Mouse (Mus musculus): Measurements from ENCODE around the gene Slc45a3. TPM values are rescaled to one million over a fixed set of nuclear protein-coding genes. Genes with fewer than 3 reads are reported as not detected.

Gene Slc45a3
- total RNA-seq, 2 experiments from 2014 or later = 3.0 to 5.3 TPM

GRCm38 (mm10) chr1:131963085-131963951 lies 551 bp downstream of the Slc45a3 start:
- peak; percentile 47 to 48 for DNase-seq
- intact Hi-C loops (cut with DNase I) = no loop called here

GRCm38 (mm10) chr1:131964100-131964499 lies 1.3 kb downstream of the Slc45a3 start:
- intact Hi-C loops (cut with DNase I) = no loop called here
- DNase-seq = peak; percentile 28 to 35

GRCm38 (mm10) chr1:131964580-131964979 lies 1.8 kb downstream of the Slc45a3 start:
- intact Hi-C loops (cut with DNase I) = no loop called here
- DNase-seq = no peak

- no peak for DNase-seq
- intact Hi-C loops (cut with DNase I) = no loop called here
Measured at GRCm38 (mm10) chr1:131965818-131966217, 3.1 kb downstream of the Slc45a3 start.

- intact Hi-C loops (cut with DNase I) = no loop called here
- DNase-seq = no peak
Measured at GRCm38 (mm10) chr1:131967336-131967735, 4.6 kb downstream of the Slc45a3 start.

- no peak for DNase-seq
- intact Hi-C loops (cut with DNase I) = no loop called here
Measured at GRCm38 (mm10) chr1:131968556-131968955, 5.8 kb downstream of the Slc45a3 start.

GRCm38 (mm10) chr1:131968983-131969382 lies 6.2 kb downstream of the Slc45a3 start:
- intact Hi-C loops (cut with DNase I) = no loop called here
- no peak for DNase-seq

- intact Hi-C loops (cut with DNase I) = no loop called here
- DNase-seq = no peak
Measured at GRCm38 (mm10) chr1:131969825-131970224, 7.1 kb downstream of the Slc45a3 start.

- DNase-seq = no peak
- intact Hi-C loops (cut with DNase I) = no loop called here
Measured at GRCm38 (mm10) chr1:131970322-131970660, 7.5 kb downstream of the Slc45a3 start.

- intact Hi-C loops (cut with DNase I) = no loop called here
- no peak for DNase-seq
Measured at GRCm38 (mm10) chr1:131970661-131971520, 8.1 kb downstream of the Slc45a3 start.

- intact Hi-C loops (cut with DNase I) = no loop called here
- DNase-seq = no peak
Measured at GRCm38 (mm10) chr1:131971771-131972497, 9.2 kb downstream of the Slc45a3 start.

GRCm38 (mm10) chr1:131972498-131973334 lies 9.9 kb downstream of the Slc45a3 start:
- DNase-seq = no peak
- intact Hi-C loops (cut with DNase I) = no loop called here

- intact Hi-C loops (cut with DNase I) = no loop called here
- no peak for DNase-seq
Measured at GRCm38 (mm10) chr1:131973991-131974390, 11.2 kb downstream of the Slc45a3 start.

GRCm38 (mm10) chr1:131976886-131977285 lies 14.1 kb downstream of the Slc45a3 start:
- intact Hi-C loops (cut with DNase I) = no loop called here
- no peak for DNase-seq

GRCm38 (mm10) chr1:131980471-131980870 lies 17.7 kb downstream of the Slc45a3 start:
- intact Hi-C loops (cut with DNase I) = loop anchor here (2.0 kb wide), 1 partner anchor 70 kb away; the partner anchor contains the start of gene Nucks1
- no peak for DNase-seq

GRCm38 (mm10) chr1:131981378-131982013 lies 18.7 kb downstream of the Slc45a3 start:
- peak; percentile 85 to 89 for DNase-seq

GRCm38 (mm10) chr1:131982907-131983306 lies 20.1 kb downstream of the Slc45a3 start:
- peak; percentile 81 to 85 for DNase-seq
- intact Hi-C loops (cut with DNase I) = no loop called here

More at GRCm38 (mm10) chr1:131981378-131982013, 18.7 kb downstream of the Slc45a3 start:
- intact Hi-C loops (cut with DNase I) = loop anchor here (1.0 to 2.0 kb wide), 2 partner anchors 44 to 71 kb away; partner anchors contain the start of gene Nucks1

GRCm38 (mm10) chr1:131983806-131984205 lies 21.0 kb downstream of the Slc45a3 start:
- no peak for DNase-seq
- intact Hi-C loops (cut with DNase I) = no loop called here

GRCm38 (mm10) chr1:131987432-131987831 lies 24.7 kb downstream of the Slc45a3 start:
- DNase-seq = no peak
- intact Hi-C loops (cut with DNase I) = no loop called here
